Mouse (Mus musculus) myocyte (in vitro differentiated cells): ENCODE results near the gene Rapsn.

Source experiments
- CEBPB ChIP-seq: IDR thresholded peaks from 2 replicates; pipeline ENCODE4 v1.6.1; 2011; ENCODE audit warnings: mild to moderate bottlenecking, moderate library complexity; ENCODE audit not compliant: poor library complexity, insufficient read depth, severe bottlenecking
- E2F4 ChIP-seq: IDR thresholded peaks from one replicate; pipeline ENCODE4 v1.6.1; 2011; ENCODE audit warnings: mild to moderate bottlenecking, control low read depth, moderate library complexity; ENCODE audit not compliant: insufficient read depth
- POLR2A ChIP-seq: IDR thresholded peaks from one replicate; pipeline ENCODE4 v1.6.1; 2011; ENCODE audit warnings: low read depth, mild to moderate bottlenecking, control low read depth, moderate library complexity; ENCODE audit not compliant: insufficient read length
- SRF ChIP-seq: IDR thresholded peaks from one replicate; pipeline ENCODE4 v1.6.1; 2011; ENCODE audit warnings: low read depth; ENCODE audit not compliant: control insufficient read depth, insufficient read length
- USF1 ChIP-seq: IDR thresholded peaks from one replicate; pipeline ENCODE4 v1.6.1; 2011; ENCODE audit warnings: low read depth, mild to moderate bottlenecking, control low read depth, moderate library complexity

GRCm38 (mm10) chr2:91069306-91070000 lies 34.0 kb downstream of the Rapsn start:
- peak; percentile 32 for TF ChIP-seq POLR2A
- no peak for TF ChIP-seq CEBPB
- no peak for TF ChIP-seq SRF
- no peak for TF ChIP-seq USF1
- TF ChIP-seq E2F4 = no peak
